Mouse (Mus musculus) layer of hippocampus, adult 11-12 months (tissue): ENCODE measurements around the gene Bod1.

Source experiments
- DNase-seq: peaks from one replicate; pipeline ENCODE4 v3.0.0; 2022; ENCODE audit warnings: low spot score

Bod1 gene

DNA sequence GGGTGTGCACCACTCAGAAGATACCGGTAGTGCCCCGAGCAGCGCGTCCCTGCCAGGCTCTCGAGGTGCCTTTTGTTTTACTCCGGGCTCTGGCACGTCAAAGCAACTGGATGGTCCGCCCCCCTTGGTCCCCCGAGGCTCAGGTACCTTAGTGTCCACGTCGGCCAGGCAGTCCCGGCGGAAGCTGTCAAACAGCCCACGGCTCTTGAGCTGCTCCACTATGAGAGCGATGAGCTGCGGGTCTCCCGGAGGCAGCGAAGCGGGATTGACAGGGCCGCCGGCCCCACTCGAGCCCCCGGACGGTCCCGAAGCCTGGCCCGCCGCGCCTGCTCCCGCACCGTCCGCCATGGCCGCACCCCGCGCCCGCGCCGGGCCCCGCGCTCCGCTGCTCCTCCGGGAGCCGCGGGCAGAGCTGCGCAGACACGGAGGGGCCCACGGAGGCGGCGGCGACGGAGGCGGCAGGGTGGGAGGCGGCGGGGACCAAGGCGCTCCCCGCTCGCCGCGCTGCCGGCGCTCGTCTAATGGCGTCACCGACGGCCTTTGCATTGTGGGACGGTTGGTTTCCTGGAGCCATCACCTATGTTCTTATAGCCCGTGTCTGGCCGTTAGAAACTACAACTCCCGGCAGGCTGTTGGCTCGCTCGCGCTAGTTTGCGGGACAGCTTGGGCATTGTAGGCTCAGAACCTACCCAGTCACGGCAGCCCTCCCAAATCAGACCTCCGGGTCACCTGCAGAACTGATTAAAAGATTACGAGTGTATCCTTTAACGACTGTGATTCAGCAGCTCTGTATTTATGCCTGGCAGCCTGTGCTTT is at the start of gene Bod1:
TSS of gene Bod1 (minus strand) at position 532 of the 816 bp plus-strand sequence.
- peak; percentile 96 for DNase-seq

DNA sequence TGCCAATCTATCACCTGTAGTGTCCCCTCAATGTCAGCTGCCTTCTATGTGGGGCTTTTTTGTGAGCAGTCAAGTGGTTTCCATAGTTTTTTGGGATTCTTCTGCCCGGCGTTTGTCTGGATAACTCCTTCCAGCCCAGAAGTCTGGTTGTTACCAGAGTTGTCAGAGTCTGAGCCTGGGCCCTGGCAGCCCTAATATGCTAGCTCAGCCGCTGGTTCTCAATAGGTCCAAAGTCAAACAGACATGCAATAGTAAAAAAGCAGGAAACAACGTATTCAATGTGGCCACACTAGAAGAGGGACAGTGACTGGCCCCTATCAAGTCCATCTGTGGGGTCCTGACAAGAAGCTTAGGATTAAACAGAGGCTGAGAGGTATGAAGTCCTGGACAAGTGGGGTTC is 47.4 kb upstream of the Bod1 start:
- no peak for DNase-seq

DNA sequence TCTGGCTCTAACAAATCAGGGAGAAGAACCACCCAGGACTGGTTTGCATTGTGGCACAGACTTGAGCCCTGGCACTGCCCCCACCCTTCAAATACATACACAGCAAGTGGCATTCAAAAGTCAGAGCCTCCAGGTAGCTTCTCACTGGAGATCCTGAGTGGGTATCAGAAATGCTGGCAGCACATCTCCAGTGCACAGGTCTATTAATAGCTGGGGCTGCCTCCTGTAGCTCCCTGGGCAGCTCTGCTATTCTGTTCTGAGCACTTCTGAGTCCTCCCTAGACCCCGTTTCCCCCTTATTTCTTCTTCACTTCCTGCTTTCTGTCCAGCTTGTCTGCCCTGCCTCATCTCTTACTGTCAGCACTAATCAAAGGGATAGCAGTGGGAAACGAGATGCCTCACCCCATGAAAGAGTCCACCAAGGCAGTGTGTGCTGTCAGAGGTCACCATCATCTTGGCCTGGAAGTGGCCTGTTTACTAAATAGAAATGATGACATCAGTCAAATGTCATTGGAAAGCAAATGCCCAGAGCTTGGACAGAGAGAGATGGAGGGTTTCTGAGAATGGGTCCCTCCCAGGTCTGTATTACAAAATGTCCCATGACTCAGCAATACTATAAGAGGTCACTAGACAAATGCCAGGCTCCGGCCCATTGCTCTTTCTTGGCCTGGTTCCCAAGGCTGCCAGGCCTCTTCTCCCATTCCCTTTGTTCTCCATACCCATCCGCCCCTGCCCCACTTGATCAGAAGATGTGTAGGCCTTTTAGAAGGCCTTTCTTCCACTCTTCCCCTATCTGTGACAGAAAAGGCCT is 46.4 kb upstream of the Bod1 start:
- no peak for DNase-seq

DNA sequence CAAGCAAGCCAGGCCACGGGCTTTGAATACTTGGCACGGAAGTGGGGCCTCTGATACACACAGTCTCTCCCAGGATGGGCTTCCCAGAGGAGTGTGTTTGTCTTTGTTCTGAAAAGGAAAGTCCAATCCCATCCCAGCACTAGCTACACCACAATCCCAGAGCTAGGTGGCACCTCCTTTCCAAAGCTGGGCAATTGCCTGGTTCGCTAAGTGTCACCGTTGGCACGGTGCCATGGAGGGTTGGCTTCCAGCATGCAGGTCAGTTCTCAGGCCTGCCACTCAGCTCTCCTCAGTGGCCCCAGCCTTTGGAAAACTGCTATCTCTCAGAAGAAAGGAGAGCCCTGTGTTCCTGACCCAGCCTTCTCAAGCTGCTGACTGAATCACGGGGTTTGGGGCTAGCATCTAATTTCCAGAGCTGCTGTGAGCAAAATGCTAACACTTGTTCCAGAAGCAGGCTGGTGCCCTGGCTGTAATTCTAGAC is 42.0 kb upstream of the Bod1 start:
- peak; percentile 81 for DNase-seq

DNA sequence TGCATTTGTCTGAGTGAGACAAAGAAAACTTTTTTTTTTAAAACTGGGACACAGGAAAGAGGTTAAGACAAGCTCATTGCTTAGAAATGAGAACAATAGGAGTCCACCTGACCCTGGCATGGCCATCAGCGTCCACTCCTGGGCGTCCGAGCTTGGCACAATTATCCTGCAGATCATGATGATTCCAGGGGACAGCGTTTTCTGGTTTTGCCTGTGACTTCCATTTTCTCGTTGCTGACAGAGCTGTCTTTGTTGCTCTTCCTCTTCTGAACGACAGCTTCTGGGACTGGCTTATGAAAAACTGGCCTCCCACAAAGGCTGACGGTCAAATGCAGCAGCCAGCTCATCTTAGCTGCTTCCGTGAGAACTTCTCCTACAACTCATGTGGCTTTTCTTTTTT is 41.4 kb upstream of the Bod1 start:
- peak; percentile 50 for DNase-seq

DNA sequence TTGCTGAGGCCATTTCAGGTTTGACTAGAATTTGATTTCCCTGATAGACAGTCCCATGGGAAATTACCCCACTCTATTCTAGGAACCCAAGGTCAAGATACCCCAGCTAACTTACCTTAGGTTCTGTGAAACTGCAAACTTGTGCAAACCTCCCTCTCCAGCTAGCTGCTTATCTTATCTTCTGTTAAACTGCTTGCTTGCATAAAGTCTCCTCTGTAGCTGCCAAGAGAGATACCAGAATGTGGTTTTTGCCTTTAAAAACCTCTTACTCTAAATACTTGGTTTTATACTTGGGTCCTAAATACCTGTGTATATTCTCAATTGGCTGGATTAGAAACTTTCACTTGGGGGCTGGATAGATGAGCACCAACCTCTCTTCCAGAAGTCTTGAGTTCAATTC is 36.1 kb upstream of the Bod1 start:
- no peak for DNase-seq

DNA sequence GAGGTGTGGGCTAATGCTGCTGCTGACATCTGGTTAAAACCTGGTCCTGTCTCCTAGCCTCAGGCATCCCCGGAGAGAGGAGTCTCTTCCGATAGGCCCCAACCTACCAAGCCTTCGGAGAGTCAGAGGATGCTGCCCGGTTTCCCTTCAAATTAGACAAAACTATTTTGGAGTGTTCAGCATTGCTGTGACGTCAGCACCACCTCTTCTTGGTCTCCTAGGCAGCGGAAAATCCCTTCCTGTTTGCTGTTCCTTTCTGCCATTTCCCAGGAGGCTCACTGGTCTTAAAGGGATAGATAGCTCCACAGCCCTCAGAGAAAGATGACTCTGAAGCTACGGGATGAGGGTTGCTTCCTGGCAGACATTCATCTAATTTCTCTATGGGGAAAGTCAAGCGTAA is 31.5 kb upstream of the Bod1 start:
- DNase-seq = peak; percentile 53

DNA sequence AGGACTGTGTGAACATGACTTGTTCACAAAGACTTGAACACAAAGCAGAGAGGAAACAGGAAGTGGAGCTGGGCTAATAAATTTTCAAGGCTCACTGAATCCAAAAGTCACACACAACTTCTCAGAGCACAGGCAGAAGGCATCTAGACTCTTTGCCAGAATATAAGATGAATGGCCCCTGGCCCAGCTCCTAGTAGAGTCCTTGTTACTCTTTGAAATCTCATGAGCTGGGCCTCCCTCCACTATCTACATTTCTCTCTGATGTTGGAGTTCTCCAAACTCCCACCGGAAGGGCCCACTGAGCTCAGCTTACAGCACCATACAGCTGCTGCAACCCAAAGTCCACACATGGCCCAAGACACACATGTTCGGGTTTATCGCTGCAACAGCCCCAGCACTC is 30.2 kb upstream of the Bod1 start:
- DNase-seq = no peak

DNA sequence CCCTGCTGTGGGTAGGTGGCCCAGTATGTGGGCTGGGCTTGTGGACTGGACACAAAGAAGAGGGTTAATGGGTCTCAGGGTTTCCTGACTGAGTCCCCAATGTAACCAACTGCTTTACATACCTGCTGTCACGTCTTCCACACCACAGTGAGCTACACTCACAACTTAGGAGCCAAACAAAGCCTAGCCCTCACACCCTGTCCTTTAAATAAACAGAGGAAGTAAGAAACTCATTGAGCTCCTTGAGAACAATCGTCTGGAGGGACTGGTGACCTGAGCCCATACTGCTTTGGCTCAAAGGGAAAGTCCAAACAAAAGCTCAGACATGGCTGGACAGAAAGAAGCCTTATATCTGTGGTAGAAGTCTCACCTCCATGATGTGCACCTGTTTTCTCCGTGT is 27.8 kb upstream of the Bod1 start:
- no peak for DNase-seq

DNA sequence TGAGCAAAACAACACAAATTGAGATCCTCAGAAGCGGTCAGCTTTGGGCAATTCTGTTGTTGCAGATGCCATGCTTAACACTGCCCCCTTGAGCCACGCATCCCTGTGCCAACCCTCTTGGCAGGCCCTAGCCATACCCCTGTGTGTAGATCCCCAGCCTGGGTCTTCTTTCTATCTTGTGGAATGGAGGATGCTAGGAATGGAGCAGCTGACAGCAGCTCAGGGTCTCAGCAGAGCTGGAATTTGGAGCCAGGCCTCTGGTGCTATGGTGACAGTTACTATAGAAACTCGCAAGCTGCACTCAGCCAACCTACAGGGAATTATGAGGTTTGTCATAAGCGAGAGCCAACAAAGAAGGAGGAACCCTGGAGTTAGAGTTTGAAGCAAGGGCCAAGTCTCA is 23.1 kb upstream of the Bod1 start:
- peak; percentile 83 for DNase-seq

DNA sequence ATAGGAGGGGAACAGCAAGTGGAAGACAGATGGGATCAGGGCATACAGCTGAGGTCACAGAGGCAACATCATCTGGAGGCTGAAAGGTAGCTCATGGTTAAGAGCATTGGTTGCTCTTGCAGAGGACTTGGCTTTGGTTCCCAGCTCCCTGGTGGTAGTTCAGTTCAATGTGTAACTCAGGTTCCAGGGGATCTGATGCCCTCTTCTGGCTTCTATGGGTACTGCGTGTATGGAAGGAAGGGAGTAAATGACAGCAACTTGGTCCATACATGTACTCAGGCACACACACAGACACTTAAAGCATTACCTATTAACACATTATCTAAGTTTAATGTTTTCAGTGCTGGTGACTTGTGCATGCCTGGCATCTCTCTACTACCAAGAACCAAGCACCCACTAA is 22.4 kb upstream of the Bod1 start:
- no peak for DNase-seq

DNA sequence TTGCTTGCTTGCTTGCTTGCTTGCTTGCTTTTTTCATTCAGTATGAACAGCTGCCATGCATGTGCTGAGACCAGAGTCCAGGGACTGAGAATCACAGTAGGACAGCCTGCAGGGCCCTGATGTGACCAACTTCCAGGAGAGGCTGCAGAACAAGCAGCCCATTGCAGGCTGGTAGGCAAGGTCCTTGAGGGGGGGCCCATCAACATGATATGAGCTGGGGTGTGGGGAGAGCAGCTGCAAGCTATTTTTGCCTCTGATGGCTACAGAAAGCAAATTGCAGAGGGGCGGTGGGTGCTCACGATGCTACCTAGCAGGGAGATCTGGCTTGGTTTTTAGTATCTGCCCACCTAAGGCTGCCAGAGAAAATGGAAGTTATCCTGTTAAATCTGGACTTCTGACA is 21.6 kb upstream of the Bod1 start:
- no peak for DNase-seq

DNA sequence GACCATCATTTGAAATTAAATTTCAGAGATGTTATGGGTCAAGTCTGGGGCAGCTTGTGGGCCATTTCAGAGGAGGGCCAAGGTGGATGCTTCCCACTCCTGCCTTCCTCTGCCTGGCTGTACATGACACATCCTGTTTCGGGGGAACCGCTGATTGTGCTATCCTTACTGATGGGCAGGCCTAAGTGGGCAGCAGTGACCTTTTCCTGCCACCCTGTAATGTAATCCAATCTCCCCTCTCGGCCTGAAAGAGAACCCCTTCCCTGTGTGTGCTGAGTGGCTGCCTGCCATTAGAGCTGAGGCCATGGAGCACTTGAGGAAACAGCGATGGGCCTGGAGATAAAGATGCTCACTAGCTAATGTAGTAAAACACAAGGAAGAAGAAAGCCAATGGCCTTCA is 17.3 kb upstream of the Bod1 start:
- no peak for DNase-seq

DNA sequence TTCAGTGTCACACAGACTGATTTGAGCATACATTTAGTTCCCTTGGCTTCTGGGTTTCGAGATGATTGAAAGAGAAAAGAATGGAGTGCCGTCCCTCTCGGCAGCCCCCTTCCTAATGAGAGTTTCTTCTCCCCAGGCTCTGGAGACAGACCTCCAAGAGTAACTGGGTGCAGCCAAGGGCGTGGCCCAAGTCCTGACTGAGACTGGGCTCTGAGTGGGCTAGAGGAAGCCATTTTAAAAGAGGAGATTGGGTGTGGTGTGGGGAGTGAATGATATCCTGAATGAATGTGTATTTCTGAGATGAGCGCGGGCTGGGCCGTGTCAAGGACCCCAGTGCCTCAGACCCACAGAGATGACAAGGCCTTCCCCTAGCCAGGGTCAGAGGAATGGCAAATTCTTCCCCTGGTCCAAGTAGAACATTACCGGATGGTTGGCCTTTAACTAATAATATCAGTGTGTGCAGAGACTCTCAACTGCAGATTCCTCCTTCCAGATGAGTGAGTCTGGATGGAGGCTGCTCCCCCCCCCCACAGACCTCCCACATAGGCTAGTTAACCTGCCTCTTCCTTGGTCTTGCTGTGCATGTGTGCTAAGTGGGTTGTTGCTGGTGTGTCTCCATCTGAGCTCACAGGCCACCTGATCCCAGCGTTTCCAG is 13.4 kb upstream of the Bod1 start:
- no peak for DNase-seq

DNA sequence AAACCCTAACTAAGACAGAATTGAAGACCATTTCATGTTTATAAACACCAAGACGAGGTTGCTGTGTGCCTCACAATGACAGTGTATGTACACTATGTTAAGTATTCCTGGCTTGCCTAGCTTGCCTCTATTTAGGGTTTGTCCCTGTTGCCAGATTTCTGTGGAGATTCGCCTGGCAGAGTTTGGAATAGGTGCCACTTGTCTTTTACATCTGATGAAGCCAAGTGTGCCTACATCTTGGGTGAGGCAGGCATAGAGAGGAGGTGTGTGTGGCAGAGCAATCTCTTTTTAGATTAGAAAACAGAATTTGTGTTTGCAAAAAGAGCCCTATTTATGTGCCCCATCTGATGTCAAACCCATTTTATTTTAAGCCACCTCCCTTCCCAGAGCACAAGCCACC is 12.4 kb upstream of the Bod1 start:
- DNase-seq = no peak

DNA sequence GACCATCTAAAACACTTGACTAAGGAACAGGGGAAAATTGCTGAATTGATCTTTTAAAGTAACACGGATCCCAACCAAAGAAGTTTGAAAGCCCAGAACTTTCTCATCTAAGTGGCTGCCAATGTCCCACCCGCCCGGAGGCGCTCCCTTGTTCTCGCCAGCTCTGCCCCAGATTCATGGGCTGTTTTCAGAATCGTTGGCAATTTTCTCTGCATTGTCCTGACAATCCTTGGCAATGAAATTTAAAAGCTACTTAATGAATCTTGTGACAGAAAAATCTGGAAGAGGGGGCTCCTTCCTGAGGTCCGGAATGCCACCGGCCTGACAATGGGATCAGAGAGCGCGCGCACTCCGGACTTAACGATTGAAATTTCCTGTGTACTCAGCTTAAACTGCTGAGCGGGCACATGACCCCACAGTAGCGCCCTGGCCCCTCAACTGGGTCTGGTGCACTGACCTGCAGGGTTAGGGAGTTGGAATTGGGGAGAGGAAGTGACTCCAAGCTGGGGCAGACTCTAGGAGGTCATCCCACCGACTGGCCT is 8.2 kb upstream of the Bod1 start:
- DNase-seq = no peak

DNA sequence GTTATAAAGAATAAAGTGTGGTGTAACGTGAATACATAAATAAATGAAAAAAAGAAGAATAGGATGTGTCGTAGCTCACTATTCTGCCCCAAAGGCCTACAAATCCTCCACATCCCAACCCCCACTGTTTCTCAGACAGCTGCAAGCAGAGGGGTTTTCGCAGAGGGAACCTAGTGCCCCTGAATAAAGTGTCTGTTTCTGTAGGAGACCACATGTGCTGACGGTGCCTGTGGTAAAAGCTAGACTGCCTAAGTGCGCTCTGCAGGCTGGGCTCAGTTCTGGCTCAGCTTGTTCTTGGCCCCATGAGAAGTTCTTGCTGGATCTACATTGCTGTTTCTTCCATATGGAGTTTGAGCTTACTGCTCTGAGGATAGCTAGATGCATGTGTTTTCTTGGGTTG is 5.6 kb upstream of the Bod1 start:
- DNase-seq = no peak

DNA sequence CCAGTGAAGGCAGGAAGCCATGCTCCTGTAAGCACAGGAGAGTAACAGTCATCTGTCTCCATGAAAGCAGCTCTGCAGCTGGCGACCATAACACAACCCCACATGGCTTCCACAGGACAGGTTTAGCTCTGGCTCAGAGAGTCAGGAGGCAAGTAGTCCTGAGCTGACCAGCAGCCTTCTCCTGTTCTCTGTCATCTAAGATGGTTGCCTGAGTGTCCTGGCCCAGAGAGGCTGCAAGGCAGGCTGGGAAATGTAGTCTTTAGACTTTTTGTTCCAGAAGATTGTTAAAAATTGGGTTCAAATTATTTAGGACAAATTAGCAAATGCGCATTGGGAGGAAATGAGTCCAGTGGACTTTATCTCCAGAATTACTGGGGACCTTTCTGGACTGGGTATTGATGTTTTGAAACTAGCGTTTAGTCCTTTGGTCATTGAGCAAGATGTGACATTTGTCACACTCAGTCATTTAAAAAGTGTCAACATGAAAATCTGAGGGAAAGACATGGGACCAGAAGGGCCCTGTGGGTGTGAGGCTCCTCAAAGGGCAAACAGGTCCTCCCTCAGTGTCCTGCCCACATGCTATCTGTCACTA is 5.1 kb upstream of the Bod1 start:
- no peak for DNase-seq

DNA sequence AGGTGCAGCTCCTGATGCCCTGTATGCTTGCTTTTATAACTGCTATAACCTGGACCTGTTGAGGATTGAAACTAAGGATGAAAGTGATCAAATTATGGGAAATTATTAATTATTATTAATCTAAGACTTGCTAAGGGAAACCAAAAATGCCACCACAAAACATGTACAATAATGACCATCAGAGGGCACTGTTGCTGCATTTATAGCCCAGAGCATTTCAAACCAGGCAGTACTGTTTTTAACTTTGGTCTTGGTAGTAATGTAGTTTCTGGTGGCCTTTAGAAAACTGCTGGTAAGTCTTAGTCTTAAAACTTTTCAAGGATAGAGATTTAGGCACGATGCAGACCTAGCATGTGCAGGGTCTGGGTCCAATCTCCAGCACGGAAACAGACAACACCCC is 3.7 kb upstream of the Bod1 start:
- DNase-seq = peak; percentile 75

DNA sequence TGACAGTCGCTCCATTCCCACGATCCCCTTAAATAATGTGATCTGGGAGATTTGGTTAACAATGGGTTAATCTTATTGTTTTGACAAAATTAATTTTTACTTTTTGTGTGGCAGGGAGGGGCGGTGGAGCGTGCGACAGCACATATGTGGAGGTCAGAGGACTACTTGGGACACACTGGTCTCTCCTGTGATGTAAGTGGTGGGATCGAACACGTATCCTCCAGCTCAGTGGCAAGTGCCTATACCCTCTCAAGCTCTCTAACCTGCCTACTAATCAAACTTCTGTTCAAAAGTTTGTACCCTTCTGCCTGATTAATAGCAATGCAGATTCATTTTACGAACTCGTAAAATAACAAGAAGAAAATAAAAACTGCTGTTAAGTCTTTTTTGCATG is 482 bp upstream of the Bod1 start:
- no peak for DNase-seq

DNA sequence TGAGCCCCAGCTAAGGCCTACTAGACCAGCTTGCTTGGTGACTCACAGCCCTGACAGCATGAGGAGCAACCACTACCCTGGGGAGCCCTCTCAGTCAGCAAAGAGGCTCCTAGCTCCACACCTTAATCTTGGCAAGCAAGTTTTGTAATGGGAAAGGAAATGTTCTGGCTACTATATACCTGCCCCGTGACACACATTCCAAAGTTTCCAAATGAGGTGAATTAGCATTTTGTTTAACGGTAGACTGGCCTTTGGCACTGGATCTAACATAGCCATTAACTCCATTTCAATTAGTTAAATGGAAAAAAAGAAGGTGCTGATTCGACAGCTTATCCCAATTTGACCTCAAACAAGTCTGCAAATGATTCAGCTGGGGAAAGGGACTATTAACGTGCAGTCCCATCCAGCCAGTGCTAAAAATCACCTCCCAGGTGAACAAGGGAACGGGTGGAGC is 1.2 kb downstream of the Bod1 start:
- DNase-seq = no peak
